Mouse (Mus musculus): ENCODE measurements around the gene Plxna4.
"Not testable (repeated sequence)": the region's sequence is repeated elsewhere in the genome, so short reads cannot be mapped to it uniquely, and the experiment has no call there.

Gene Plxna4

DNA sequence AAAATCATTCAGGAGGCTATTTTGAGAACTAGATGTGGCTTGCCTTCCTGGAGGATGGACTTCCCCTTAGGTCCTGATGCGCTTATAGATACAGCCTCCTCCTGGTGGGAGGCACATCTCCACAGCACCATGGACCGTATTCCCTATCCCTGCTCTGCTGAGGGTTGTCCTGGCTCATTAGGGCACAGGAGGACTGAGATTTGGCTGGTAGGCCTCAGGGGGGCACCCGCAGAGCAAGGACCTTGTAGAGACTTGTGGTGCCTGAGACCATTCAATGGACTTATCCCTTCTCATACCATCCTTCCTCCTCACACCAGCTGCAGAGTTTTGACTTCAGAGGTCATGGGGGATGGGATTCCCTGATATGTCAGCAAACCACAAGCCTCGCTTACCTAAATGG, 47.8 kb downstream of the Plxna4 start:
- DNase-seq (ENCODE audit: low spot score in 2 of 2): no peak

DNA sequence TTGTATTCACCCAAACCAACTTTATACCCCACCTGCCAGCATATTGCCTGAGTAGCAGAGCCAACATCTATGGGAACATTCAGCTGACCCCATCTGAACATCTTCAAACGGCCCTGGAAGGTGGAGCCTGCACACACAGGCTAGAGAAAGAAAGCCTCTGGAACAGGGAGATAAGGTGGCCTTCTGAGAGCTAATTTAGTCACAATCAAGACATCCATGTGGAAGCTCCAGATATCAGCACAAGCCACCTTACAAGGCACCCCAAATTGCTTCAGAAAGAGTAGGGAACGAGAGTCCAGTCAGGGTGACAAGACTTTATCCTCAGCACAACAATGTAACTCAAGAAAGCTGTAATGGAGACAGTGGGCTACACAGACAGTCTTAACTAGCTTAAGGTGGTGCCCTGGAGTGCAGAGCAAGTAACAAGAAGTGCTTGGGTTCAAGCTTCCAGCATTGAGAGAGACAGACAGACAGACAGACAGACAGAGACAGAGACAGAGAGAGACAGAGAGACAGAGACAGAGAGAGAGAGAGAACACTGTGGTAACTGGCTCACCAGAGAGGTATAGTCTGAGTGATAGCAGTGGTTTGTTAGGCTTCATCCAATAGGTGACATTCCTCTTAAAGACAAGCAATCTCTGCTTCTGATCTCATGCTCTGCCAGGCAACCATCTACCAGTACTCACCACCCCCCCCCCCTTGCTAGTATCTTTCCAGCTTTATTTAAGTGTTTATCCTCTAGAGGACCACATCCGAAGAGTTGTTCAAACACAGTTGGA, 53.8 kb downstream of the Plxna4 start:
- DNase-seq (ENCODE audit: low spot score in 2 of 2): no peak

DNA sequence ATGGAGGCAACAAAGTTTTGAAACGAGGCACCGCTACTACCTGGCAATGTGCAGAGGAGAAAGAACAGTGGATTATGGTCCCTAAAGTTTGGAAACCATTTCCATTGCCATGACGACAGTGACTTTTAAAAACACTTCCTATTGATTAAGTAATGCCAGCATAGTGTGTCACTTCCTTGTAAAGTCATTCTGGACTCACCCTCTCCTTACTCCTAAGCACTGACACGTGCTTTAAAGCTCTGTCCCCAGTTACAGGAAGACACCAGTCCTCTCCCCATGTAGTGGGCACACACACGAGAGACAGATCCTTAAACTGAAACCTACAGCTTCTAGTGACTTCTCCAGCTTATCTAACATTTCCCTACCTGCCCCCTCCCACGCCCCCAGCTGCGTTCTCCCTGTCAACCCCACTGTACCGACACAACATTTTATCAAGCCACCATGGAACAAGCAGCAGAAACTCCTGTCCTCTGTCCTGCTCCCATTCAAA, 59.9 kb downstream of the Plxna4 start:
- no peak for DNase-seq (ENCODE audit: low spot score in 2 of 2)

DNA sequence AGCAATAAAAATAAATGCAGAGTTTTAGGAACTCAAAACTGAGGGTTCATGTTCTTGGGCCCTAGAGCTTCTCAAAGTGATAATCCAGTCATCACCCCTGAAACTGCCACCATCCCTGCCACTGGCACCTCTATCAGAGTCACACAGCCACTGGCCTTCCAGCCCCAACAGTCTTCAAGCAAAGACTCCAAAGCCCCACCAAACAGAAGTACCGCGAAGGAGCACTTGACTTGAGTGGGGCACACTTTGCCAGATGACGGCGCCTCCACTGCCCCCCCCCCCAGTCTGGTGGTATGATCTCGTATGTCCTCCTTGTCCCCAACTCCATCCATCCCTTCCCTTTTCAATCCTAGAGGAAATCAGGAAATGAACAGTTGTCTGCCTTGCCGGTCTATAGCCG, 60.5 kb downstream of the Plxna4 start:
- no peak for DNase-seq (ENCODE audit: low spot score in 2 of 2)

GRCm38 (mm10) chr6:32526762-32527161, 61.2 kb downstream of the Plxna4 start:
- no peak for DNase-seq (ENCODE audit: low spot score in 2 of 2)

DNA sequence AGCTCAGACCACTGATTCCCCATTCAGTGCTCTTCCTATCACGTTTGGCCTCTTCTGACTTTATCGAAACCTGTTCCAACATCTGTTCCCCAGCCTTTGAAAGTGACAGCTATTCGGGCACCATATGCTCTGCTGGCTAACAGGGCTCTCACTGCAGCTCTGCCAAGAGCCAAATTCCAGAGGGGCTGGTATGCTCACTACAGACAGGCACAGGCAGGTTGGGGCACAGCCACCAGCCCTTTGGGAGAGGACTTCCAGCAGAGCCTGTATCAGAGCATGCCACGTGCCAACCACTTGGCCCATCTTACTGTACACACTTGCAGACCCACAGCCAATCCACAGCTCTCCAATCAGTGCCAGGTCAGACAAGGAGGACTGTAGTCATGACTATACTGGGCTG, 67.9 kb downstream of the Plxna4 start:
- no peak for DNase-seq (ENCODE audit: low spot score in 2 of 2)

DNA sequence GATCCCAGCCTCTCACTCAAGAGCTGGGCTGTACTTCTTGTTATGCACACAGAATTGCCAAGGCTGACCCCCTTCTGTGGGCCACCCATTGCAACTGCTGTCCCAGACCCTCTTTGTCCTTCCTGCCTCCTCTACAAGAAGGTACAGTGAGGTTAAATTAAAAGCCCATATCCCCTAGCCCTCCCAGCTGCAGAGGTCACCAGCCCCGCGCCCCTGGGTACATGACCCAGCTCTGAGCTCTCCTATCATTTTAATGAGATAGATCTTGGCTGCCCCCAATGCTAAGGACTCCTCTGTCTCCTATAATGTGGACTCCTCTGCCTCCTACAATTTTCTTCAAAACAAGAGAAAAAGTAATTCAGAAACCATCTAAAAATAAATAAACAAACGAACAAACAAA, 69.4 kb downstream of the Plxna4 start:
- DNase-seq (ENCODE audit: low spot score in 2 of 2): no peak

DNA sequence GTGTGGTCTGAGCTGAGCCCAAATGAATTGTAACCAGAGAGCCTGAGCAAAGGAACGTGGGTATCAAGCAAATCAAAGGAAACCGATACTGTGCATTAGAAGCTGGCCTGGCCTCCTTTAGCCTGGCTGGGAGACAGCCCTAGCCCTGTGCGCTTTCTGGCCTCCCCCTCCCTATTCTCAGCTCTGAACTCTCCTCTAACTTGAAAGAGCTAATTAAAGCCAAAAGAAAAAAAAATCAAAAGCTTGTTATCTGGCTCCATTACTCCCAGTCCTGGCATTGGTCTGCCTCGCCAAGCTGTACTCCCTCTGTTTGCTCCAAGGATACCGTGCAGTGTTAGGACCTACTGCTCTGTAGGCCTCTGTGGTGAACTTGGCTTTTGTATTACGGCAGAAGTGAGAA, 73.9 kb downstream of the Plxna4 start:
- DNase-seq (ENCODE audit: low spot score in 2 of 2): no peak

DNA sequence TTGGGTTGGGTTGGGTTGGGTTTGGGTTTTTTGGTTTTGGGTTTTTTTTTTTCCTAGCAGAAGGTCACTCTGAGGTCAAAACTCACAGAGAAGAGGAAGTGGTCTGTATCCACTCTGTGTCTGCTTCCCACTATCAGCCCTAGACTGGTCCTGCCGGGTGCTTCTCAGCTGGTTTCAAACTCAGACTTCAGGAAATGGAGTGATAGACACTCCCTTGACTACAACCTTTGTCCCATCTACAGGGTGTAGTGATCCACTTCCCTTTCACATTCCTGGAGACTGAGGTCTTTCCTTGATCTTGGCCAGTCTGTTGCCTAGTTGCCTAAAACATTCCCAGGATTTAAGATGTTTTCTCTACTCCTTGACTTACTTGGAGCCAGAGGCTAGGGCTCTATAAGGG, 76.0 kb downstream of the Plxna4 start:
- no peak for DNase-seq (ENCODE audit: low spot score in 2 of 2)

- DNase-seq (ENCODE audit: low spot score in 2 of 2): no peak
These were observed 77.1 kb downstream of the Plxna4 start for GRCm38 (mm10) chr6:32510924-32511323.

GRCm38 (mm10) chr6:32510491-32510890, 77.5 kb downstream of the Plxna4 start:
- DNase-seq (ENCODE audit: low spot score in 2 of 2): no peak

DNA sequence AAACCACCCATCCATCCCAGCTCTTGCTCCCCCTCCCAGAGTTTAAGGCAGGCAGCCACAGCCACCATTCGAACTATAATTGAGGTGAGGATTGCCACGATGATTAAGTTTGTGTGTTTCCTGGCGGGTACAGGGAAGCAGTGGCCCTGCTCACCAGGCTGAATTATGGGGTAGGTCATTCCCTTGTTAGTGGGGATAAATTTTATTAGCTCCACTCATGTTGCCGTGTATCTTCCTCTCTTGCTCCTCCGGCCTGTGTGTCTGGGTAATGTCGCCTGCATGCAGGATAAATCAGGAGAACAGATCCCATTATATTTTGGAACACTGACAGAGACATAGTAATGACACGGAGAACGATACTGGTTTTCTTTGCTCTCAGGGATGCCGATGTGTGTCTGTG, 78.9 kb downstream of the Plxna4 start:
- DNase-seq (ENCODE audit: low spot score in 2 of 2): no peak

GRCm38 (mm10) chr6:32504963-32505362, 83.0 kb downstream of the Plxna4 start:
- no peak for DNase-seq (ENCODE audit: low spot score in 2 of 2)

GRCm38 (mm10) chr6:32501186-32501585, 86.8 kb downstream of the Plxna4 start:
- not testable (repeated sequence) for DNase-seq (ENCODE audit: low spot score in 2 of 2)

- no peak for DNase-seq (ENCODE audit: low spot score in 2 of 2)
These were observed 89.9 kb downstream of the Plxna4 start for GRCm38 (mm10) chr6:32498106-32498505.

GRCm38 (mm10) chr6:32496109-32496508, 91.9 kb downstream of the Plxna4 start:
- no peak for DNase-seq (ENCODE audit: low spot score in 2 of 2)

DNA sequence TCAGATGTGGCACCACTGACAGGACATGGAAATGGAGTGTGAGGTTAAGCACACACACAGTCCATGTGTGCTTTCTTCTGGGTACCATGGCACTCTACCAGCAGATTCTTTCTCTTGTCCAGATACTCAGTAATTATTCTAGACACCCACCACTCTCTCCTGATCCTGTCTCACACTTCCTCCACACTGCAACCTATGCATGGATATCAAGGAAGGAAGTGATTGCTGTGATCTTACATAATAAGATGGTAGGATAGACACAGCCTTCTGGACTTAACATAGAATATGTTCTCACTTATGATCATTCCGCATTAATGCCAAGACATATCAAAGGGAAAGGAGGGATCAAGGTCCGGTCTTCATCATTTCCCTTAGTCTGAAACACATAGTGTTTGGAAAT, 92.5 kb downstream of the Plxna4 start:
- DNase-seq (ENCODE audit: low spot score in 2 of 2): no peak

GRCm38 (mm10) chr6:32493557-32493956, 94.4 kb downstream of the Plxna4 start:
- DNase-seq (ENCODE audit: low spot score in 2 of 2): no peak

DNA sequence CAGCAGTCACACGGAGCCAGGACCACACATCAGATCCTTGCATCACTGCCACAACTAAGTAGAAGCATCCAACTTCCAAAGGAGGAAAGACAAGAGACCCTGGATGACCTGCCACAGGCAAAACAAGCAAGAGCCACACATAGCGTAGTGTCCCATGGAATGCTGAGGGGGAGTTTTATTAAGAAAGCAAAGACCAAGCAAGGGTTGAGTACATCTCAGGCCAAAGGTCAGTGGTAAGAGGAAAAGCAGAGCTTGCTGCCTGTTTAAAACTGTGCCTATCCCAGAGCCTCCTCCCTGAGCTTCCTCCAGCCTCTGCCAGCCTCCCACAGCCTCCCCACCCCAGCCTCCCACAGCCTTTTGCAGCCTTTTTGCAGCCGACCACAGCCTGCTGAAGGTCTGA, 100.9 kb downstream of the Plxna4 start:
- DNase-seq (ENCODE audit: low spot score in 2 of 2): no peak

DNA sequence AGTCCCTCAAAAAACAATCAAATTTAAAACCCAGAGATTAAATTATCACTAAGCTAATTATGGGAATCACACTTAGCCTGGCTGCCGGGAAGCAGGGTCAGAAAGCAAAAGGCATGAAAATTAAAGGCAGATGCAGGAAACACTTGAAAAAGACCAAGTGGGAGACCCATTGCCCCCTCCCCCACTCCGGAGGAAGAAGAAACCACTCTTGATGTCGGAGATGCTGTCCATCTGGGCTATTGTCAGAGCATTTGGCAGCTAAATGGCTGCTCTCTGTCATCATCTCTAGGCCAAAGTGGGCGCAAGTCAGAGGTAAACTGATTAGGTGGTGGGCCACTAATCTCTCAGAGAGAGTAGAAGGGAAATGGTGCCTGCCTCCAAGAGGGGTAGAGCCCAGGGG, 105.5 kb downstream of the Plxna4 start:
- no peak for DNase-seq (ENCODE audit: low spot score in 2 of 2)

DNA sequence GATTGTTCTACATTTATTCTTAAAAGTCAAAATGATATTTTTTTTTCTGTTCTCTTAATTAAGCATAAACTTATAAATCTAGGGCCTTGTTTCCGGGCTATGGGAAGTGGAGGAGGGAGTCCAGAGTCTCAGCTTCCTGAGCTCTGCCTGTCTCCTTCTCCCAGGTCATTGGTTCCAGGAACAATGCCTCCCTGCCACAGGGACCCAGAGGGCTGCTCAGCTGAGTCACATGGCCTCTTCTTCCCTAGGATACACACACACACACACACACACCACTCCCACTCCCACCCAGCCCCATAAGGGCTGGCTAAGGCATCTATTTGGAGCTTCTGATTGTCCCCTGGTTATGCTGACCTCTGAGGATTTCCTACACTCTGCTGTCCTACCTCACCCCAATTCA, 107.3 kb downstream of the Plxna4 start:
- no peak for DNase-seq (ENCODE audit: low spot score in 2 of 2)

- DNase-seq (ENCODE audit: low spot score in 2 of 2): no peak
These were observed 108.2 kb downstream of the Plxna4 start for GRCm38 (mm10) chr6:32479765-32480164.

GRCm38 (mm10) chr6:32479193-32479758, 108.7 kb downstream of the Plxna4 start:
- peak; percentile 44 to 60 for DNase-seq (ENCODE audit: low spot score in 2 of 2)

GRCm38 (mm10) chr6:32475958-32476357, 112.0 kb downstream of the Plxna4 start:
- DNase-seq (ENCODE audit: low spot score in 2 of 2): peak; percentile 32 to 72
